Mouse (Mus musculus) liver, postnatal 0 days (tissue): ENCODE measurements at regions not wholly inside any gene's neighbourhood (a gene's known extent, or its start where the extent isn't known, plus 50 kb on each side); places are given as distances from the start of the nearest gene placed in this dataset.

Experiments
- CTCF ChIP-seq: sonication (generic); IDR thresholded peaks from 2 replicates; pipeline ENCODE4 v1.5.1; 2016; ENCODE audit warnings: antibody characterized with exemption, low read depth
- EP300 ChIP-seq: IDR thresholded peaks from 2 replicates; pipeline ENCODE4 v1.6.1; 2016; ENCODE audit warnings: antibody characterized with exemption, low read depth, mild to moderate bottlenecking

- TF ChIP-seq EP300: no peak
- TF ChIP-seq CTCF: no peak
Measured at GRCm38 (mm10) chr7:74757469-74757868, 202.9 kb upstream of the Slco3a1 start.
